Mouse (Mus musculus) left cerebral cortex, adult 8-10 months (tissue): ENCODE measurements around the gene Rnf114. TPM values are rescaled to one million over a fixed set of nuclear protein-coding genes. Genes with fewer than 3 reads are reported as not detected.

ENCODE experiments used
- DNase-seq, 2 experiments: peaks; one replicate each; pipeline ENCODE4 v3.0.0; 2022; ENCODE audit warnings: low spot score in 2 of 2
- total RNA-seq, 4 experiments: library from RNA; stranded (reverse); gene quantifications; 2 replicates each; pipeline ENCODE4 v1.2.4; 2022

Gene Rnf114
- total RNA-seq, 4 experiments from 2014 or later = 57.8 to 62.9 (median 60.1) TPM

- DNase-seq = no peak
Measured at GRCm38 (mm10) chr2:167564551-167565311, 72.3 kb downstream of the Rnf114 start.

- DNase-seq = no peak
Measured at GRCm38 (mm10) chr2:167565312-167565656, 72.8 kb downstream of the Rnf114 start.

- DNase-seq = no peak
Measured at GRCm38 (mm10) chr2:167565682-167566081, 73.2 kb downstream of the Rnf114 start.

Other genes starting within 250 kb of the Rnf114 start
- gene B4galt5, start 143.5 kb upstream of the Rnf114 start, total RNA-seq = 10 to 100 TPM; 40.3 to 52.1 (median 43.5) TPM
- 10 to 100 TPM; 34.4 to 38.7 (median 35.1) TPM for gene Slc9a8, start 70.9 kb upstream of the Rnf114 start, total RNA-seq
- gene Spata2, start 242 bp downstream of the Rnf114 start, total RNA-seq = 10 to 100 TPM; 66.1 to 71.2 (median 70.1) TPM
- gene Snai1, start 45.5 kb downstream of the Rnf114 start, total RNA-seq = under 1 TPM; 0.48 to 0.93 (median 0.70) TPM
- gene Ube2v1, start 139.4 kb downstream of the Rnf114 start, total RNA-seq = 100 to 1,000 TPM; 257 to 274 (median 265) TPM
- 10 to 100 TPM; 26.0 to 42.5 (median 32.6) TPM for gene Gm20431, start 168.9 kb downstream of the Rnf114 start, total RNA-seq
- gene Cebpb, start 196.3 kb downstream of the Rnf114 start, total RNA-seq = 10 to 100 TPM; 12.1 to 20.6 (median 15.1) TPM
- 10 to 100 TPM; 39.8 to 49.3 (median 44.1) TPM for gene Tmem189, start 197.2 kb downstream of the Rnf114 start, total RNA-seq